Mouse (Mus musculus): ENCODE measurements around the gene Npr1. TPM values are rescaled to one million over a fixed set of nuclear protein-coding genes. Genes with fewer than 3 reads are reported as not detected.

Gene Npr1
- total and polyA plus RNA-seq, 2 experiments from 2014 or later, result 2.8 to 6.2 TPM

DNA sequence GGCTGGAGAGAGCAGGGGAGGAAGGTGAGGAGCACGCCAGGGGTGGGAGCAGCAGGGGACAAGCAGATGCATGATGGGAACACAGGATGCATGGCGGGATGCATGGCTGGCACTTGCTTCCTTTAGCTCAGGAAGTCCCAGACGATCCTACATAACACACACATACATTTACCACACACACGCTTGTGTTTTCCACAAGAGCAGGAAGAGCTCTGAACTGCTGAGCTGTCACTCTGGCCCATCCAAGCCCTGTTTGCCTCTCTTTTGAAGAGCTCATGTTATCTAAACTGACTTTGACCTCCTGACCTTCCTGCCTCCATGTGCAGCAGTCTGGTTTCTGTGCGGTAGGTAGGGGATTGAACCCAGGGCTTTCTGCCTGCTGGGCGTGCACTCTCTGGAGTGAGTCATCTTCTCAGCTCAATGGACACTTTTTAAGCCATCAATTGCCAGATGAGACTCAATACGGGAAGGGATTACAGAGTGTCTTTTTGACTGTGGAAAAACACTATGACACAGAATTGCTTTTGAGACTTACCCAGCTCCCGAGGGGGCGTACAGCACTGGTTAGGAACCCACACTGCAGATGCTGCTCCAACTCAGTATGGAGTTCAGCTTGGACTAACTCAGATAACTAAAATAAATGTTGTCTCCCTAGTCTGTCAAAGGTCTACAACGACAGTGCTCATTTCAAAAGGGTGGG is 14.1 kb downstream of the Npr1 start:
- Histone ChIP-seq H3K9me3 (ENCODE audit: low read length) (no peaks in the 10 kb centered on the region), H3K36me3 (ENCODE audit: insufficient read depth, low read length) (no peaks in the 10 kb centered on the region), H3K27me3 (ENCODE audit: insufficient read depth, low read length) (no peaks in the 10 kb centered on the region), H3K4me1 (ENCODE audit: insufficient read depth, low read length) (no peaks in the 10 kb centered on the region), H3K9ac (replicated peaks; ENCODE audit: low read length) (no peak overlapping the region), H3K4me2 (ENCODE audit: low read depth, low read length) (no peak overlapping the region), H3K4me3 (ENCODE audit: low read length) (no peak overlapping the region), H3K27ac (no peak overlapping the region)
- ATAC-seq (no peak), DNase-seq (ENCODE audit: low spot score) (no peak)
- no peak for TF ChIP-seq CTCF (IDR thresholded peaks at IDR 0.05; ENCODE audit: low read depth)
- WGBS, result 58% methylated on average over 10 of the region's 10 CpGs

DNA sequence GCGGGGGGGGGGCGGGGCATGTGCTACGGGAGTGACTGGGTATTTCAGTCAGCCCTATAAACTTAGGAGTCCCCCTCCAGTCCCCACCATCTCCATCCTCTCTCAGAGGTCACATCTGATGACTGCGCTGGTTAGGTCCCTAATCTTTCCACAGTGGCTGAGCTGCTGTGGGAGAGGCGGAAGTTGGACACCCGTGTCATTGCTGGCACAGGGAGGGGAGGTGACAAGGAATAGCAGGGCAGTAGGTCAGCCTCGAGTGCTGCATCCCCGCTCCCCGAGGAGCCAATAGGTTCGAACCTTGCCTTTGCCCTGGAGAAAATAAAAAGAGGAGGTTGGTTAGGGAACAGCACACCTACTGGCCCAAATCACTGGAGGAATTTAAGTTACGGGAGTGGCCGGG is 14.8 kb downstream of the Npr1 start:
- H3K27me3 ChIP-seq (ENCODE audit: insufficient read depth, low read length), result no peaks in the 10 kb centered on the region
- no peak for DNase-seq (ENCODE audit: low spot score)
- H3K4me1 ChIP-seq (ENCODE audit: insufficient read depth, low read length), result no peaks in the 10 kb centered on the region; the same call in 1 of the 2 replicates
- no peak for TF ChIP-seq CTCF (IDR thresholded peaks at IDR 0.05; ENCODE audit: low read depth)
- WGBS, result 38% methylated on average over 12 of the region's 12 CpGs
- H3K4me2 ChIP-seq (ENCODE audit: low read depth, low read length), result no peak overlapping the region
- H3K36me3 ChIP-seq (ENCODE audit: insufficient read depth, low read length), result no peaks in the 10 kb centered on the region
- H3K9ac ChIP-seq (replicated peaks; ENCODE audit: low read length), result no peak overlapping the region
- H3K27ac ChIP-seq, result no peak overlapping the region
- no peaks in the 10 kb centered on the region for H3K9me3 ChIP-seq (ENCODE audit: low read length)
- H3K4me3 ChIP-seq (ENCODE audit: low read length), result no peak overlapping the region
- no peak for ATAC-seq

DNA sequence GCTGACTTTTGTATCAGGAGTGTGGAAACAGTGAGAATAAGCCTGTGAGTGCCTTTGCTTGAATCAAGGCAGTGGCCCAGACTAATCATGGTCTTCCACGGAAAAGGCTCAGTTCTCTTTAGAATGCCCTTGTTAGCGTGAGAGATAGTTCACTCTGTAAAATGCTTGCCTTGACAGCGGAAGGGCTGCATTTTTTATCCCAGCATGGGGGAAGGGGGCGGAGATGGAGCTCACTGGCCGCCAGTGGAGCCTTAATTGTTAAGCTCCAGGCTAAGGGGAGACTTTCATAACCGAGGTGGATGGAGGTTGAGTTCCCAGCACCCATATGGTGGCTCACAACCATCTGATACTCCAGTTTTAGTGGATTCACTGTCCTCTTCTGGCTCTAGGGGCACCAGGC is 17.0 kb downstream of the Npr1 start:
- Histone ChIP-seq H3K4me3 (ENCODE audit: low read length) (no peak overlapping the region), H3K9me3 (ENCODE audit: low read length) (no peaks in the 10 kb centered on the region), H3K9ac (replicated peaks; ENCODE audit: low read length) (no peak overlapping the region), H3K27ac (no peak overlapping the region), H3K36me3 (ENCODE audit: insufficient read depth, low read length) (no peaks in the 10 kb centered on the region), H3K27me3 (ENCODE audit: insufficient read depth, low read length) (no peaks in the 10 kb centered on the region), H3K4me1 (ENCODE audit: insufficient read depth, low read length) (no peaks in the 10 kb centered on the region; the same call in 1 of the 2 replicates), H3K4me2 (ENCODE audit: low read depth, low read length) (no peak overlapping the region)
- WGBS, result 25% methylated on average over 6 of the region's 6 CpGs
- no peak for DNase-seq (ENCODE audit: low spot score)
- TF ChIP-seq CTCF (IDR thresholded peaks at IDR 0.05; ENCODE audit: low read depth), result no peak
- no peak for ATAC-seq

DNA sequence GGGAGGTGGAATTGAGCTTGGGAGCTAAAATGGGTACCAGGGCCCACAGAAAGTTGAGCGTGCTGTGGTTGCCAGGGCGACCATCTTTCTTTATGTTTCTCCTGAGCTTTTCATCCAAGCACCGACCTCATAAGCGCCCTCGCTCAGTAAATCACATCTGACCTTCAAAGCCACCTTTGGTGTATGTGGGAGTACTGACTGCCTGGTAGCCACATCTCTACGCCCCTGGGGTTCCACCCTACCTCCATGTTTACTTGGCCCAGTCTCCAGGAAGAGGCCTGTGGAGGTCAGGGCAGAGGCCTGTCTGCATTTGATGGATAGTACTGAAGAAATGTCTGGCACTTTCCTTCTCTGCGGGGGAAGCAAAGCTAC is 18.6 kb downstream of the Npr1 start:
- WGBS, result 26% methylated on average over 7 of the region's 7 CpGs
- Histone ChIP-seq H3K27ac (peak overlapping the region; percentile 74), H3K4me2 (ENCODE audit: low read depth, low read length) (peak overlapping the region; percentile 55), H3K4me3 (ENCODE audit: low read length) (peak overlapping the region; percentile 25), H3K27me3 (ENCODE audit: insufficient read depth, low read length) (no peaks in the 10 kb centered on the region), H3K9me3 (ENCODE audit: low read length) (no peaks in the 10 kb centered on the region), H3K4me1 (ENCODE audit: insufficient read depth, low read length) (no peaks in the 10 kb centered on the region; the same call in 1 of the 2 replicates), H3K36me3 (ENCODE audit: insufficient read depth, low read length) (no peaks in the 10 kb centered on the region), H3K9ac (replicated peaks; ENCODE audit: low read length) (peak overlapping the region; percentile 25; the same call in 1 of the 2 replicates)
- TF ChIP-seq CTCF (IDR thresholded peaks at IDR 0.05; ENCODE audit: low read depth), result no peak
- ATAC-seq, result no peak; the same call in 1 of the 2 replicates
- no peak for DNase-seq (ENCODE audit: low spot score)

DNA sequence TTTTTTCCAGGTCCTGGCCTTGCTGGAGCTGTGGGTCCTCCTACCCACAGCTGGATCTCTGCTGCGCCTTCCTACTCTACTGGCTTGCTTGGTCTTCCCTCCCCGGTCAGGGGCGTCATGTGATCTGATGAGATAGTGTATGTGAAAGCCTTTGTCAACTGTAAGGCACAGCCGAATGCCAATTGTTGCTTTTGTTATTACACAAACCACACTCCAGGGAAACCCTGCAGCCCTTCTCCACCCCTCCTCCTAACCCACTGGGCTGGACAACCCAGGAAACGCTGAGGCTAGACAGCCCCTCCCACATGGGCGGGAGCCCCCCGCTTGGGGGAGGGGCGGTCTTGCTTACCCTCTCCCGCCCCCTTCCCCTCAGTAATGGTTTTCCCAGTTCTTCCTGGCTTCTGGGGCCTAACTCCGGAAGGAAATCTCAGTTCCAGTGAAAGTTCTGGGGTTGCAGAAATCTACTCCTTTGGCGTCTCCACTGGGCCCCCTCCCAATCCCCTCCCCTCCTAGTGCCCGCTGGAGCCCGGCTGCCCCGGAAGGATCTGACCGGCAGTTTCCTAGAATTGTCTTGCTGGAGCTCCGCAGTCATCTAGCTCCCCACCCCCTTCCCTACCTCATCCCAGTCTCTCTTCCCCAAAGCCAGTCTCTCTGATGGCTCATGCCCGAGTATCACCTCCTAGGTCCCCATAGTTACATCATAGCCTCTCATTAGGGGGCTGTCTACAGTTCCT is 19.1 kb downstream of the Npr1 start:
- Histone ChIP-seq H3K9ac (replicated peaks; ENCODE audit: low read length) (peak overlapping the region; percentile 25; the same call in 1 of the 2 replicates), H3K36me3 (ENCODE audit: insufficient read depth, low read length) (no peaks in the 10 kb centered on the region), H3K27me3 (ENCODE audit: insufficient read depth, low read length) (no peaks in the 10 kb centered on the region), H3K27ac (peak overlapping the region; percentile 74), H3K4me3 (ENCODE audit: low read length) (peak overlapping the region; percentile 25), H3K9me3 (ENCODE audit: low read length) (no peaks in the 10 kb centered on the region), H3K4me1 (ENCODE audit: insufficient read depth, low read length) (no peaks in the 10 kb centered on the region; the same call in 1 of the 2 replicates), H3K4me2 (ENCODE audit: low read depth, low read length) (peak overlapping the region; percentile 55)
- peak; percentile 21; the same call in 1 of the 2 replicates for TF ChIP-seq CTCF (IDR thresholded peaks at IDR 0.05; ENCODE audit: low read depth)
- ATAC-seq, result peak; percentile 97
- DNase-seq (ENCODE audit: low spot score), result peak; percentile 91
- WGBS, result under 1% methylated on average over 17 of the region's 17 CpGs

DNA sequence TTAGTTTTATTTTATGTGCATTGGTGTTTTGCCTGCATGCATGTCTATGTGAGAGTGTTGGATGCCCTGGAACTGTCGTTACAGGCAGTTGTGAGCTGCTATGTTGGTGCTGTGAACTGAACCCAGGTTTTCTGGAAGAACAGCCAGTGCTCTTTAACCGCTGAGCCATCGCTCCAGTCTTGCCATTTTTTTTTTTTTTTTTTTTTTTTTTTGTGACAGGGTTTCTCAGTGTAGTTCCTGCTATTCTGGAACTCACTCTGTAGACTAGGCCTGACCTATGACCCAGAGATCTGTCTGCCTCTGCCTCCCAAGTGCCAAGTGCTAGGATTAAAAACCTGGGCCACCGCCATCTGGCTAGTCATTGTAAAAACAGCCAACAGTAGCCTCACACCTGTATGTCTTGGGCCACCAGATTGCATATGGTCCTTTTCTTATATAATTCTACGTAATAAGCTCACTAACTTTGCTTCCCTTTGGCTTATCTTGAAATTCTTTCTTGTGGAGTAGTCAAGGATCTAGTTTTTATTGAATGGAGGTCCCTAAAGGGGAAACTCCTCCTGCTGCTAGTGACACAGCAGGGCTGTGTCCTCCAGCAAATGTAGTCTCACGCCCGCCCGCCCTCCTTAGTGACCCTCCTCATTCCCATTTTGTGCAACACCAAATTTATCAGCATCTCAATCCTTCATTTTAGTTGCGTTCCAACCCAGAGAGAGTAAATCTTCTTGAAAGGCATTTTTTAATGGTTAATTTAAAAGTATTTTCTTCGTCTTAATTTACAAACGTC is 20.1 kb downstream of the Npr1 start:
- Histone ChIP-seq H3K9ac (replicated peaks; ENCODE audit: low read length) (0 out of 2 replicates have a peak overlapping the region, but pooled peaks have one; percentile 25), H3K9me3 (ENCODE audit: low read length) (no peaks in the 10 kb centered on the region), H3K27ac (peak overlapping the region; percentile 74), H3K36me3 (ENCODE audit: insufficient read depth, low read length) (no peaks in the 10 kb centered on the region), H3K4me2 (ENCODE audit: low read depth, low read length) (peak overlapping the region; percentile 55), H3K27me3 (ENCODE audit: insufficient read depth, low read length) (no peaks in the 10 kb centered on the region), H3K4me3 (ENCODE audit: low read length) (peak overlapping the region; percentile 25; the same call in 1 of the 2 replicates), H3K4me1 (ENCODE audit: insufficient read depth, low read length) (no peaks in the 10 kb centered on the region; the same call in 1 of the 2 replicates)
- 58% methylated on average over 11 of the region's 11 CpGs for WGBS
- no peak for TF ChIP-seq CTCF (IDR thresholded peaks at IDR 0.05; ENCODE audit: low read depth)
- no peak for DNase-seq (ENCODE audit: low spot score)
- ATAC-seq, result no peak

All from hindbrain, postnatal 0 days (tissue).